Mouse (Mus musculus) gastrocnemius, postnatal 4 days (tissue): ENCODE measurements around the gene Pigk. TPM values are rescaled to one million over a fixed set of nuclear protein-coding genes. Genes with fewer than 3 reads are reported as not detected.

ENCODE experiments used
- DNase-seq, 2 experiments: peaks; one replicate each; pipeline ENCODE4 v3.0.0; 2021 to 2022; ENCODE audit warnings: low spot score in 2 of 2, mixed read lengths in 2 of 2
- total RNA-seq, 2 experiments: library from RNA; stranded (reverse); gene quantifications; 2 replicates each; pipeline ENCODE4 v1.2.3; 2021

The Pigk gene
- total RNA-seq, 2 experiments from 2014 or later: 39.4 to 39.5 TPM

GRCm38 (mm10) chr3:152888116-152888515 lies 174.2 kb downstream of the Pigk start:
- DNase-seq: no peak

DNA sequence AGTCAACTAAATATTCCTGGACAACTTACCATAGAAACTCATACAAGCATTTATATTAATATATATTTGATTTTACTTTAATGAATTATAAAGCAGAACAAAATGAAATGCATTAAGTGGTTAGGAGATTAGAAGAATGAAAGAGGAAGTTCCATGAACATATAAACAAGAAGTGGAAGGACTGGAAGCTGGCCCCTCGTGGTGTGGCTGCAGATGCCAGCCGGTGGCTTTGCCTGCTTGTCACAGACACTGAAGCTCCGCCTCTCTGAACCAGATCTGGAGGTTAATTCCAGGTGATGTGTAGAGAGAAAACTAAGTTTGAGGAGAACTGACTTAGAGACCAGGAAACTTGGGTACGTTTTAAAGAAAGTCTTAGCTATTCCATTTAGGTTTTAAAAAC lies 181.0 kb downstream of the Pigk start:
- no peak for DNase-seq

- no peak for DNase-seq
These were observed 182.2 kb downstream of the Pigk start for GRCm38 (mm10) chr3:152896111-152896510.

- no peak for DNase-seq
These were observed 183.3 kb downstream of the Pigk start for GRCm38 (mm10) chr3:152897196-152897595.

DNA sequence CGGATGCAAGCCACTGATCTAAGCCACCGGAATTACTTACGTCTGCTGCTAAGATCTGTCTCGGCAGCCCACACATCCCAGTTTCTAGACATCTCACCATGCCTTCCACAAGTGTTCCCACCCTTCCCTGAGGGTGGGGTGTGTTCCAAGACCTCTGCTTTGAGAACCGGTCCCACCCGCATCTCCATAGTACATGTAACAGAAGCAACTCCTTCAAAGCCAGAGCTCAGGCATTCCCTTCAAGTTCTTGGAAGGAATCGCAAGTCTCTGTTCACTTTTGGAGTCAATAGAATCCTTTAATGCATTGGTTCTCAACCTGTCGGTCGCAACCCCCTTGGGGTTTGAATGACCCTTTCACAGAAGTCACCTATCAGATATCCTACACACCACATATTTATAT lies 185.0 kb downstream of the Pigk start:
- DNase-seq: no peak

GRCm38 (mm10) chr3:152905026-152905425 lies 191.1 kb downstream of the Pigk start:
- no peak for DNase-seq

- DNase-seq: no peak
These were observed 191.9 kb downstream of the Pigk start for GRCm38 (mm10) chr3:152905800-152906199.

DNA sequence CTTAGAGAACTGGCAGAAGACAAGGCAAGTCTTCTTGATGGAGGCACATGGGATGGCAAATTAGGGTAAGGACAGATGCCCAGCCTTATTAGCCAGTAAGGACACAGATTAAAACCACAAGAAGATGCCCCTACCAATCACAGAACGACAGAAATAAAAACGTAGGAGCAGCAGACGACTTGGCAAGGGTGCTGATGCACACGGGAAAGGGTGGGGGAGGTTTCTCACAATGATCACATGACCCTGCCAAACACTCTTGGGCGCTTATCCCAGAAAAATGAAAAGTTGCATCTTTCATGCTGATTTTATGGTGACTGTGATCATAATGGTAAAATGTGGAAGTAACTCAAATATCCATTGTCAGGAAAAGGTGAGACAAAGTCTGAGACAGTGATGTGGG lies 193.2 kb downstream of the Pigk start:
- DNase-seq: no peak

- DNase-seq: no peak
These were observed 193.8 kb downstream of the Pigk start for GRCm38 (mm10) chr3:152907683-152908082.

DNA sequence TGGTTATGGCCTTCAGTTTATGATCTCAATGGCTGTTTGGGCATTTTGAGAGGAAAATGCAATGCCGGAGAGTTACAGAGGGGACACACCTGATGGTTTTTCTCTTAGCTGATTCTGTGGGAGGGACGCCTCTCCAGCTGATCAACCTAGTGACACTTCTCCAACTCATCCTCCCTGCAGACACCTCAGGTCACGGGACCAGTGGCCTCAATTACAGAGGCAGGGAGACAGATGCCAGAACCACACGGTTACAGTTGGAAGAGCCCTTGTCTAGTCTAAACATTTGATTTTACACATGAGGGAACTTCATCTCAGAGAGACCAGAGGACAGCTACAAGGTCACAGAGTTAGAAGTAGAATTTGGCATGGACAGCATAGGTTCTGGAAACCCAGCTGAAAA lies 197.7 kb downstream of the Pigk start:
- no peak for DNase-seq

DNA sequence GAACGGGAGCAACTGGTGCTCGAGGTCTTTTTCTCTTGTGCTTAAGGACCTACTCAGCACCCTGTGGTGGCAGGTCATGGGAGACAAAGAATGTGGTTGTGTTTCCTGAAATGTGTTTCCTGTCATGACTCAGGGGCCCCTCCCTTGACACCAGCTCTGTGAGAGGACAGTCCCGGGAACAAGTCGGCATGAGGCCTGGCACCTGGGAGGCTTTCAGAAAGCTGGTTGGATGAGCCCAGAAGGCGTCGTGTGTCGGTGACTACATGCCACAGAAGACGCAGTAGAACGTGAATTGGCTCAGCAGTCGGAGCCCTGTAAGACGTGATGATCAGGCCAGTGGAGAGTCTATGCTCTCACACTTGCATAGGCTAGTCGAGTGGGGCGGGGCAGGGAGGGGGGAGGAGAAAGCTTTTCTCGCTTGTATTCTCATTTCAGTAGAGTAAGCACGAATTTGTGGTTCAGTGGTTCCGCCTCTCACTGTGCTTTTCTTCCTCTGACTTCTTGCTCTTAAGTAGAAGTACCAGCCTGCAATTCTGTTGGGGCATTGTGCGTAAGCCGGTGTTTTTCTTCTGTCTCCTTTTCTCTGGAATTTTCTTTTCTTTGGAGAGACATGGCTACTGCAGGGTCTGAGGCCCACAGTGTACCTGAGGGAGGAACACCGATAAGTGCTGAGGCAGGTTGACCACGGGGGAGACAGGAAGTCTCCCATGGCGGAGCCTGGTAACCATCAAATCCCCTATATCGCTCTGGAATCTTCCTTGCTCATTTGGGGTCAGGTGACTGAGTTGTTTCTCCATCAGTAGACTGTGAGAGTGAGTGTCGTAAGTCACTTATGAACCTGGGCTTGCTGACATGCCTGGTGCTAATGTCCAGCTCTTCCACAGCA lies 198.6 kb downstream of the Pigk start:
- DNase-seq: no peak

GRCm38 (mm10) chr3:152913150-152913549 lies 199.2 kb downstream of the Pigk start:
- no peak for DNase-seq

DNA sequence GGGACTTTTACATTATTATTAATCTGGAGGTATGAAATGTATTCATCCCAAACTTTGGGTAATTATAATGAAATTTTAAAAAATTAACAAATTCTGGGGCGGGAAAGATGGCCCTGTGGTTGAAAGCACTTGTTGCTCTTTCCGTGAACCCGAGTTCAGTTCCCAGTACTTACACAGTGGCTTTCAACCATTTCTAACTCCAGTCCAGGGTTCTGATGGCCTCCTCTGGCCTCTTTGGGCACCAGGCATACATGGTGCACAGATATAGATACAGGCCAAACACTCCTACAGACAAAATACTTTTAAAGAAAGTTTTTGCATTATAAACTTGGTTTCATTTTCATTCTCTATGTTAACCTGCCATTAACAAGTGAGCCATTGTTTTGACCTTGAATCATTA lies 199.7 kb downstream of the Pigk start:
- DNase-seq: no peak

DNA sequence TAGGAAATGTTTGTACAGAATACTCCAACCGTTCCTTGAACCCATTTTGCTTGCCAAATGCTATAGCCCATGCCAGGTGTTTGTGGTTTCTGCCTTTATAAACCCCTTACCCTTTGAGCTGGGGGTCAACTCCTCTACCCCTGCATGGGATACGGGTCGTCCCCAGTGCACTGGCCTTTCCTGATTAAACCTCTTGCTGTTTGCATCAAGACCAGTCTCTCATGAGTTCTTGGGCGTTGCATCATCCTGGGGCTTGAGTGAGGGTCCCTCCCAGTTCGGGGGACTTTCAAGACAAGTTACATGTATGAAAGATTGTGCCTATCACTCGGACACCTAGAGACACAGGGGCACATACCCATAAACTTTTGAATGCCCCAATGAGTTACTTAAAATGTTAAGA lies 200.5 kb downstream of the Pigk start:
- no peak for DNase-seq

- DNase-seq: no peak
These were observed 203.7 kb downstream of the Pigk start for GRCm38 (mm10) chr3:152917579-152917978.

DNA sequence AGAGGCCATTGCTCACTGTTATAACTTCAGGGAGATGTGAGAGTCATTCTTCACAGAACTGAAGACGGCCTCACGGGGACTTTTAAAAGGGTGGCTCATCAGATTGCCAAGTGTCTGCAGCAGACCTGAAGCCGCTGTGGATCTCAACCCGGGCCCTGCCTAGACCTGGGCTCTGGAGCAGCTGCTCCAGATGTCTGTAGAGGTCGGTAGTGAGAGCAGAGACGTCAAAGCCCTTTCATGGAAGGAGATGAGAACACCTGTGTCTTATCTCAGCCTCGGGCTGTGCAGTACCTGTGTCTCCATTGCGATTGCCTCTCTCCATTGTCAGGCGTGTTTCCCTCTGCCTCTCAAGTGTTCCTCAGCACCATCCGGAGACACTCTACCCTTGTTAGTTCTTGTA lies 205.2 kb downstream of the Pigk start:
- DNase-seq: no peak

GRCm38 (mm10) chr3:152920365-152920764 lies 206.5 kb downstream of the Pigk start:
- DNase-seq: no peak

DNA sequence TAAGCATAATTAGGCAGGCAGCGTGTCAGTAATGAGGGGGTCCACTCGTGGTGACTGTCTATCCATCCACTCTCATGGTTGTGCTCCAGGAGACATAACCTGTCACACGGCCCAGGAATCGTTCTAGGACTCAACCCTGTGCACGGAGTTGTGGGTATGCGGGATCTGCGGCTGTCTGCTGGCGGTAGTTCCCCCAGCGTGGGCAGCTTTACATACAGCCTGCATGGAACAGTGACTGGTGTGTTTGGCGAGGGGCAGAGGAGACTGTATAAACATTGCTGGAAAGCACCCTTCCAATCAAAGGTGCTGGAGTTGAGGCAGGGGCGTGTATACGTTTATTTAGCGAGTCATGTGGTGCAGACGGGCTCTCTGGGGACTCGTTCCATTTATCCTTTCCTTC lies 209.6 kb downstream of the Pigk start:
- DNase-seq: no peak

- no peak for DNase-seq
These were observed 211.5 kb downstream of the Pigk start for GRCm38 (mm10) chr3:152925364-152925763.

- no peak for DNase-seq
These were observed 212.3 kb downstream of the Pigk start for GRCm38 (mm10) chr3:152926166-152926565.

DNA sequence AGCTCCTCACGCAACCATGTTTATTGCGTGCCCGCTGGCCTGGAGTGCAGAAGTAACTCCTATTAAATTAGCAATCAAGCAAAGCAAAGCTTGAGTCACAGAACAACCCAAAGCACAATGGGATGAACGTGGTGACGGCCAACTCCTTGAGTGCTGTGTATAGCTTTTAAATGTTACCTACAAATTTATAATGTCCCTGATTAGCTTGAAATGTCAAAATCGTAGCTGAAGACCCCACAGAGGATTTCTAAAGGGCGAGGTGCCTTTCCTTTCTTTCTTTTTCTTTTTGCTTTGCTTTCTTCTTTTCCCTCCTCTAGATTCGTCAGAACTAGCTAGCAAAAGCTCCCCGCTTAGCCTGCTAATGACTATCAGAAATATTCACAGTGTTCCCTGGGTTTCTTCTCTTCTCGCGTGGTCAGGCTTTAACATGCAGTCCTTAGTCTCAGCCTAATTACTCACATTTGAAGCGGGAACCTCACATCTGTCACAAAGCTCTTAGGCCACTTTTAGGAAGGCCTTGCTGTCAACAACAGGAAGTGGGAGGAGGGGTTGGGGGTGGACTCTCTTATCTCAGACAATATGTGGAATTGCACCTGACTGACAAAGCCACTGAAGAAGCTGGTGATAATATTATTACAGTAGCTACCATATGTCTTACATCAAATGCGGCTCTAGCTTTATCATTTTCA lies 214.5 kb downstream of the Pigk start:
- DNase-seq: no peak

GRCm38 (mm10) chr3:152929256-152929787 lies 215.4 kb downstream of the Pigk start:
- no peak for DNase-seq
